Mouse (Mus musculus) liver, postnatal 0 days (tissue): ENCODE data around the gene Mmp14. TPM values are rescaled to one million over a fixed set of nuclear protein-coding genes. Genes with fewer than 3 reads are reported as not detected.

ENCODE experiments used
- ATAC-seq: fragments of 200-750 bp; cut with Nextera tagmentation; 2 replicates; pipeline ENCODE4 v1.8.0; 2017; ENCODE audit warnings: mild to moderate bottlenecking, moderate library complexity
- DNase-seq: peaks from one replicate; pipeline ENCODE4 v3.0.0-alpha.2; 2016
- H3K27ac ChIP-seq: fragments of 300-500 bp; sonication (generic); 2 replicates; pipeline ENCODE4 v1.5.1; 2014; ENCODE audit warnings: antibody characterized with exemption, moderate library complexity, mild to moderate bottlenecking, low read depth
- H3K27me3 ChIP-seq: fragments of 300-500 bp; sonication (generic); 2 replicates; pipeline ENCODE4 v1.6.1; 2014; ENCODE audit warnings: low read length, control low read depth, mixed read lengths; ENCODE audit not compliant: insufficient read depth
- H3K36me3 ChIP-seq: fragments of 300-500 bp; sonication (generic); replicated peaks from 2 replicates; pipeline ENCODE4 v1.6.1; 2014; ENCODE audit warnings: mild to moderate bottlenecking, control low read depth, low read length, moderate library complexity, mixed read lengths; ENCODE audit not compliant: insufficient read depth
- H3K4me1 ChIP-seq: fragments of 300-500 bp; sonication (generic); 2 replicates; pipeline ENCODE4 v1.6.1; 2014; ENCODE audit warnings: antibody characterized with exemption, mild to moderate bottlenecking, control low read depth; ENCODE audit not compliant: insufficient read depth
- H3K4me2 ChIP-seq: fragments of 300-500 bp; sonication (generic); 2 replicates; pipeline ENCODE4 v1.6.1; 2014; ENCODE audit warnings: low read depth, mild to moderate bottlenecking, low read length, moderate library complexity, mixed read lengths
- H3K4me3 ChIP-seq: fragments of 300-500 bp; sonication (generic); 2 replicates; pipeline ENCODE4 v1.5.1; 2014; ENCODE audit warnings: low read depth, low read length
- H3K9ac ChIP-seq: fragments of 300-500 bp; sonication (generic); replicated peaks from 2 replicates; pipeline ENCODE4 v1.6.1; 2014; ENCODE audit warnings: mild to moderate bottlenecking, moderate library complexity
- H3K9me3 ChIP-seq: fragments of 300-500 bp; sonication (generic); 2 replicates; pipeline ENCODE4 v1.6.1; 2016; ENCODE audit warnings: mild to moderate bottlenecking, control low read depth, low read length, mixed read lengths
- CTCF ChIP-seq: sonication (generic); IDR thresholded peaks from 2 replicates; pipeline ENCODE4 v1.5.1; 2016; ENCODE audit warnings: antibody characterized with exemption, low read depth
- EP300 ChIP-seq: IDR thresholded peaks from 2 replicates; pipeline ENCODE4 v1.6.1; 2016; ENCODE audit warnings: antibody characterized with exemption, low read depth, mild to moderate bottlenecking
- WGBS: fragments of 180-500 bp; shearing (Covaris S2); extraction: QIAGEN DNeasy Blood & Tissue Kit; methylation state at CpG from one replicate; pipeline ENCODE4 v1.1.7; 2014; ENCODE audit not compliant: insufficient replicate concordance; 5-methylcytosine and 5-hydroxymethylcytosine counted together
- polyA plus RNA-seq: library from polyadenylated mRNA; unstranded; fragments of >200 nt; fragmentation: Nextera tagmentation; extraction: Ambion mirVana; gene quantifications from 2 replicates; pipeline ENCODE4 v1.2.1, GENCODE M21; 2015

The Mmp14 gene
- polyA plus RNA-seq, 1 experiment from 2014 or later, result 38.1 TPM

GRCm38 (mm10) chr14:54430406-54431145 is 836 bp upstream of the Mmp14 start:
- H3K27ac ChIP-seq, result peak overlapping the region; percentile 92
- peak; percentile 30; the same call in 1 of the 2 replicates for ATAC-seq
- 22% methylated on average over 18 of the region's 18 CpGs for WGBS

GRCm38 (mm10) chr14:54432078-54432836 is 845 bp downstream of the Mmp14 start:
- H3K4me3 ChIP-seq, result peak overlapping the region; percentile 76
- WGBS, result 5% methylated on average over 54 of the region's 54 CpGs

More at GRCm38 (mm10) chr14:54430406-54431145, 836 bp upstream of the Mmp14 start:
- H3K4me3 ChIP-seq, result peak overlapping the region; percentile 76
- H3K4me1 ChIP-seq, result peaks cover 61% of the 10 kb centered on the region
- H3K36me3 ChIP-seq, result peaks cover 7% of the 10 kb centered on the region
- DNase-seq, result peak; percentile 42
- H3K4me2 ChIP-seq, result peak overlapping the region; percentile 90
- TF ChIP-seq EP300 (no peak), CTCF (no peak)
- H3K9ac ChIP-seq, result peak overlapping the region; percentile 93
- no peaks in the 10 kb centered on the region for H3K9me3 ChIP-seq
- peaks cover 6% of the 10 kb centered on the region; the same call in 1 of the 2 replicates for H3K27me3 ChIP-seq

GRCm38 (mm10) chr14:54432837-54433830 is 1.7 kb downstream of the Mmp14 start:
- no peaks in the 10 kb centered on the region for H3K9me3 ChIP-seq
- peak overlapping the region; percentile 76 for H3K4me3 ChIP-seq
- peaks cover 6% of the 10 kb centered on the region; the same call in 1 of the 2 replicates for H3K27me3 ChIP-seq
- 26% methylated on average over 17 of the region's 17 CpGs for WGBS
- peaks cover 21% of the 10 kb centered on the region for H3K36me3 ChIP-seq
- ATAC-seq, result no peak; the same call in 1 of the 2 replicates
- H3K4me1 ChIP-seq, result peaks cover 43% of the 10 kb centered on the region
- no peak for TF ChIP-seq EP300
- no peak for TF ChIP-seq CTCF
- peak overlapping the region; percentile 92 for H3K27ac ChIP-seq
- H3K9ac ChIP-seq, result peak overlapping the region; percentile 93
- peak; percentile 53 for DNase-seq
- H3K4me2 ChIP-seq, result peak overlapping the region; percentile 90

More at GRCm38 (mm10) chr14:54432078-54432836, 845 bp downstream of the Mmp14 start:
- peaks cover 49% of the 10 kb centered on the region for H3K4me1 ChIP-seq
- ATAC-seq, result peak; percentile 31
- H3K36me3 ChIP-seq, result peaks cover 18% of the 10 kb centered on the region
- TF ChIP-seq CTCF (peak; percentile 31; the same call in 1 of the 2 replicates), EP300 (no peak)
- H3K27me3 ChIP-seq, result peaks cover 6% of the 10 kb centered on the region; the same call in 1 of the 2 replicates
- H3K9ac ChIP-seq, result peak overlapping the region; percentile 93
- peak overlapping the region; percentile 90 for H3K4me2 ChIP-seq
- peak overlapping the region; percentile 92 for H3K27ac ChIP-seq
- no peaks in the 10 kb centered on the region for H3K9me3 ChIP-seq
- peak; percentile 61 for DNase-seq

GRCm38 (mm10) chr14:54433941-54434531 is 2.6 kb downstream of the Mmp14 start:
- Histone ChIP-seq H3K36me3 (peaks cover 29% of the 10 kb centered on the region), H3K4me2 (peak overlapping the region; percentile 90), H3K27ac (peak overlapping the region; percentile 92), H3K9ac (peak overlapping the region; percentile 93), H3K9me3 (no peaks in the 10 kb centered on the region), H3K27me3 (peaks cover 6% of the 10 kb centered on the region; the same call in 1 of the 2 replicates), H3K4me1 (peaks cover 40% of the 10 kb centered on the region), H3K4me3 (peak overlapping the region; percentile 76)
- DNase-seq (peak; percentile 68), ATAC-seq (peak; percentile 76)
- TF ChIP-seq EP300 (no peak), CTCF (no peak)
- WGBS, result 47% methylated on average over 12 of the region's 12 CpGs

GRCm38 (mm10) chr14:54435194-54435918 is 3.9 kb downstream of the Mmp14 start:
- WGBS, result 73% methylated on average over 11 of the region's 11 CpGs
- Histone ChIP-seq H3K36me3 (peaks cover 37% of the 10 kb centered on the region), H3K4me3 (no peak overlapping the region), H3K9ac (no peak overlapping the region), H3K27me3 (peaks cover 6% of the 10 kb centered on the region; the same call in 1 of the 2 replicates), H3K4me2 (no peak overlapping the region), H3K27ac (no peak overlapping the region), H3K9me3 (no peaks in the 10 kb centered on the region), H3K4me1 (peaks cover 29% of the 10 kb centered on the region)
- TF ChIP-seq EP300 (no peak), CTCF (no peak)
- ATAC-seq (no peak), DNase-seq (no peak)
